Mouse (Mus musculus) stomach, embryonic 15.5 days (tissue): ENCODE measurements at regions not wholly inside any gene's neighbourhood (a gene's known extent, or its start where the extent isn't known, plus 50 kb on each side); places are given as distances from the start of the nearest gene placed in this dataset.

ENCODE experiments used
- ATAC-seq: fragments of 200-750 bp; cut with Nextera tagmentation; 2 replicates; pipeline ENCODE4 v1.8.0; 2017; ENCODE audit warnings: low read depth, moderate number of reproducible peaks, moderate TSS enrichment; ENCODE audit not compliant: insufficient read depth, low FRiP score
- H3K27ac ChIP-seq: fragments of 300-500 bp; sonication (generic); 2 replicates; pipeline ENCODE4 v1.5.1; 2015; ENCODE audit warnings: mild to moderate bottlenecking, inconsistent platforms
- H3K27me3 ChIP-seq: fragments of 300-500 bp; sonication (generic); replicated peaks from 2 replicates; pipeline ENCODE4 v1.6.1; 2015; ENCODE audit warnings: inconsistent platforms
- H3K36me3 ChIP-seq: fragments of 300-500 bp; sonication (generic); 2 replicates; pipeline ENCODE4 v1.6.1; 2015; ENCODE audit warnings: inconsistent platforms
- H3K4me1 ChIP-seq: fragments of 300-500 bp; sonication (generic); 2 replicates; pipeline ENCODE4 v1.6.1; 2015; ENCODE audit warnings: inconsistent platforms
- H3K4me2 ChIP-seq: fragments of 300-500 bp; sonication (generic); 2 replicates; pipeline ENCODE4 v1.6.1; 2015; ENCODE audit warnings: mild to moderate bottlenecking, inconsistent platforms
- H3K4me3 ChIP-seq: fragments of 300-500 bp; sonication (generic); replicated peaks from 2 replicates; pipeline ENCODE4 v1.5.1; 2015; ENCODE audit warnings: inconsistent platforms
- H3K9ac ChIP-seq: fragments of 300-500 bp; sonication (generic); 2 replicates; pipeline ENCODE4 v1.6.1; 2015; ENCODE audit warnings: inconsistent platforms
- H3K9me3 ChIP-seq: fragments of 300-500 bp; sonication (generic); 2 replicates; pipeline ENCODE4 v1.6.1; 2016; ENCODE audit warnings: inconsistent platforms
- WGBS: fragments of 180-500 bp; shearing (Covaris S2); methylation state at CpG from one replicate; pipeline ENCODE4 v1.1.7; 2015; 5-methylcytosine and 5-hydroxymethylcytosine counted together

DNA sequence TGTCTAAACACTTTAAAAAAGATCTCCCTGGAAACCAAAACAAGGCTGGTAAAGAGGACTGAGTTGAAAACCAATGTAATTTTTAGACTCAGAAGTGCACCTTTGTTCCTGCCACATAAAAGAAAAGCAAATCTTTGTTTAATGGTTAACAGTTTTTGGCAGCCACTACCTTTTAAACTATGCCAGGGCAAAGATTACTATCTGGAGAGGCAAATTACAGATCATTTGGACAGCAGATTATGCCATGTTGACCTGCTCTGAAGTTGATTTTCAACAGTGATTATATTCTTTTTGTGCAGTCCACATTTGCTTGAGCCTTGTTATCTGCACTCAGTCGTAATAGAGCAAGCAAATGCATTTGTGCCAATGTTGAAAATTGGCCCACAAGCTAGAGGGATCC is 76.4 kb upstream of the Mid1 start:
- H3K9ac ChIP-seq: no peak overlapping the region
- H3K4me2 ChIP-seq: no peak overlapping the region
- H3K27ac ChIP-seq: no peak overlapping the region
- H3K36me3 ChIP-seq: no peaks in the 10 kb centered on the region
- WGBS: 39% methylated on average over 1 of the region's 1 CpGs
- no peaks in the 10 kb centered on the region for H3K9me3 ChIP-seq
- no peak overlapping the region for H3K4me3 ChIP-seq
- no peaks in the 10 kb centered on the region for H3K27me3 ChIP-seq
- no peaks in the 10 kb centered on the region for H3K4me1 ChIP-seq
- ATAC-seq: 0 out of 2 replicates have a peak, but pooled peaks have one; percentile 27
